Mouse (Mus musculus) kidney, adult 2 months (tissue): ENCODE measurements around the gene Olfr1367.

Source experiments
- CTCF ChIP-seq: fragments of 200-500 bp; conservative IDR thresholded peaks from 2 replicates; pipeline ENCODE4 v1.5.1; 2011; ENCODE audit warnings: low read depth, mild to moderate bottlenecking, control low read depth, low read length, moderate library complexity, mixed read lengths; ENCODE audit not compliant: insufficient read depth, insufficient read length
- POLR2A ChIP-seq: fragments of 200-500 bp; IDR thresholded peaks from one replicate; pipeline ENCODE4 v1.6.1; 2011; ENCODE audit warnings: low read depth, low read length, control low read depth

- TF ChIP-seq POLR2A: no peak
- TF ChIP-seq CTCF: no peak
These were observed 42.1 kb upstream of the Olfr1367 start for GRCm38 (mm10) chr13:21304483-21305066.
